Mouse (Mus musculus) C3H10T1/2 (cell line): ENCODE measurements around the gene Plin1. TPM values are rescaled to one million over a fixed set of nuclear protein-coding genes. Genes with fewer than 3 reads are reported as not detected.

Source experiments
- polyA plus RNA-seq, 2 experiments: library from polyadenylated mRNA; unstranded; fragments of >200 nt; fragmentation: generic; extraction: Trizol; gene quantifications; one replicate each; pipeline ENCODE4 v1.2.1; 2012; ENCODE audit warnings: missing spikeins in 2 of 2

Gene Plin1
- polyA plus RNA-seq, result not detected

GRCm38 (mm10) chr7:79732622-79733021 lies at the start of gene Plin1:
Gene Plin1, minus strand, starts transcription at chr7:79732903.

GRCm38 (mm10) chr7:79742659-79743536 lies 10.2 kb upstream of the Plin1 start, which contains the start of the genes Pex11a and Wdr93:
Gene Pex11a, minus strand, starts transcription at chr7:79743131.
Gene Wdr93, plus strand, starts transcription at chr7:79743163.

GRCm38 (mm10) chr7:79715187-79715981 lies 17.3 kb downstream of the Plin1 start, which contains the start of gene Kif7:
Gene Kif7, minus strand, starts transcription at chr7:79715720.

Other genes with a start within 250 kb of the Plin1 start
- gene Rhcg, start 115.2 kb downstream of the Plin1 start, polyA plus RNA-seq, result under 1 TPM; 0.02 to 0.05 TPM
- gene Ticrr, start 72.7 kb downstream of the Plin1 start, polyA plus RNA-seq, result 1 to 10 TPM; 1.6 to 2.7 TPM
- gene Kif7, start 17.2 kb downstream of the Plin1 start, polyA plus RNA-seq, result 1 to 10 TPM; 1.3 to 7.0 TPM
- gene Pex11a, start 10.2 kb upstream of the Plin1 start, polyA plus RNA-seq, result 1 to 10 TPM in 1 of 2 experiments, under 1 TPM in 1; 0.47 to 5.5 TPM
- under 1 TPM; 0.01 to 0.33 TPM for gene Wdr93, start 10.3 kb upstream of the Plin1 start, polyA plus RNA-seq
- gene Mesp1, start 60.9 kb upstream of the Plin1 start, polyA plus RNA-seq, result under 1 TPM in 1 of 2 experiments, not detected in 1; 0.12 TPM
- under 1 TPM; 0.02 TPM for gene Mesp2, start 77.8 kb upstream of the Plin1 start, polyA plus RNA-seq
- 100 to 1,000 TPM in 1 of 2 experiments, 1 to 10 TPM in 1; 7.7 to 268 TPM for gene Anpep, start 128.2 kb upstream of the Plin1 start, polyA plus RNA-seq
- gene Ap3s2, start 187.7 kb upstream of the Plin1 start, polyA plus RNA-seq, result 10 to 100 TPM in 1 of 2 experiments, 1 to 10 TPM in 1; 9.4 to 19.4 TPM
- 10 to 100 TPM; 41.2 to 52.3 TPM for gene Arpin, start 202.5 kb upstream of the Plin1 start, polyA plus RNA-seq